Mouse (Mus musculus) brain, adult 2 months (tissue): Measurements from ENCODE around the gene Slc4a7.
"Not testable (repeated sequence)": the region's sequence is repeated elsewhere in the genome, so short reads cannot be mapped to it uniquely, and the experiment has no call there.

Experiments used
- DNase-seq: peaks from one replicate; pipeline ENCODE4 v3.0.0; 2011; ENCODE audit warnings: low read depth, low spot score

The Slc4a7 gene

DNA sequence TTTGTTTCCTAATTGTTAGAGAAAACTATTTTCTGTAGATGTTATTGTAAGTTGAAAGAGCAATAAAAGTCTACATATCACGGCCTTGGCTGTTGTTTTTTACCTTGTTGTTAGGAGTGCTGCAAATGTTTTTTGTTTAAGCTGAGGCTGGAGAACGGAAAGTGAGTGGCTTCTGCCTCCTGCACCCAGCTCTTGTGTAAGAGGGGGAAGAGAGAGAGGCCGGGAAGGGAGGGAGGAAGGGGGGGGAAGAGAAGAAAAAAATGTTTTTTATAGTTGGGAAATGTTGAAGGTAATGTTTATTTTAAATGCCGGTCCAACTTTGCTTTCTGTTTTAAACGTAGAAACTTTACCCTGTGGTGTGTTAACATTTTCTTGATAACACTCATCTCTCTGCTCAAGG, 97.8 kb downstream of the Slc4a7 start:
- DNase-seq = no peak

DNA sequence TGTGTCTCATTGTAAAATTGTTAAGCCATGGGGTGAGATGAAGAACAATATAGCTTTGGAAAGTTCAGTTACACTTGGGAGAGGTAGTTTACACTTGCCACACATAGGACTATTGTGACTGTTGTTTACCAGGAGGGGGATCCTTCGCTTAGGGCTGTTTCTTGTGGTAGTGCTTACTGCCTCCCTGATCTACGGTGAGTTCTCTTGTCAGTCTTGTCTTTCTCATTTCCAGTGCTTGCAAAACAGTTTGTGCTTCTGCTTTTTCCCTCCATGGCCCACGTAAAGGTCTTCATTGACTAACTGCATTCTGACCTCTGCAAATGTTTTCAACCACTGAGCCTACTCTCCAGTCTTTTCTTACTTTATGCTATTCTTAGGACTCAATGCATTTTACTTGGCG, 98.3 kb downstream of the Slc4a7 start:
- no peak for DNase-seq

DNA sequence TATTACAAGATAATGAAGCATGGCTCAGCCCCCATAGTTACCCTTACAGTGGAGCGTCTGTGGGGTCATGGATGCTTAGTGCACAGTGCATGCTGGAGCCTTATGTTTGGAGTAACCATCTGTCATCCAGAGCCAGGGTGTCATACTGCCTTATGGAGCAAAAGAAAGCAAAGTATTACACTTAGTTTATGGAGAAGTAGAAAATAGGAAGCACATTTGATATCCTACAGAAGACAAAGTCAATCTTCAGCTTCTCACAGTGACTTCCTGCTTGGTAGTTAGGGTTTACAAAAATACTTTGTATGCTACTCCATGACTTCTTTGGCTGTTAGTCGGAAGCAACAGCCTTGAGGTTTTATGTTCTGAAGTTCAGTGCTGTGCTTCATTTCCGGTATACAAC, 98.7 kb downstream of the Slc4a7 start:
- DNase-seq = no peak

DNA sequence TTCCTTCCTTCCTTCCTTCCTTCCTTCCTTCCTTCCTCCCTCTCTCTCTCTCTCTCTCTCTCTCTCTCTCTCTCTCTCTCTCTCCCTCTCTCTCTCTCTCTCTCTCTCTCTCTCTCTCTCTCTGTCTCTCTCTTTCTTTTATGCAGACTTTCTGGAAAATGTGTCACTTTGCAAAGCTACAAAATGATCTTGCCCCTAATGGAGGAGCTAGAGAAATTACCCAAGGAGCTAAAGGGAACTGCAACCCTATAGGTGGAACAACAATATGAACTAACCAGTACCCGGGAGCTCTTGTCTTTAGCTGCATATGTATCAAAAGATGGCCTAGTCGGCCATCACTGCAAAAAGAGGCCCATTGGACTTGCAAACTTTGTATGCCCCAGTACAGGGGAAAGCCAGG, 101.0 kb downstream of the Slc4a7 start, which contains the start of gene Nek10:
Nek10 (plus strand) TSS at position 301 of the 400 bp plus-strand sequence.
- DNase-seq = not testable (repeated sequence)

DNA sequence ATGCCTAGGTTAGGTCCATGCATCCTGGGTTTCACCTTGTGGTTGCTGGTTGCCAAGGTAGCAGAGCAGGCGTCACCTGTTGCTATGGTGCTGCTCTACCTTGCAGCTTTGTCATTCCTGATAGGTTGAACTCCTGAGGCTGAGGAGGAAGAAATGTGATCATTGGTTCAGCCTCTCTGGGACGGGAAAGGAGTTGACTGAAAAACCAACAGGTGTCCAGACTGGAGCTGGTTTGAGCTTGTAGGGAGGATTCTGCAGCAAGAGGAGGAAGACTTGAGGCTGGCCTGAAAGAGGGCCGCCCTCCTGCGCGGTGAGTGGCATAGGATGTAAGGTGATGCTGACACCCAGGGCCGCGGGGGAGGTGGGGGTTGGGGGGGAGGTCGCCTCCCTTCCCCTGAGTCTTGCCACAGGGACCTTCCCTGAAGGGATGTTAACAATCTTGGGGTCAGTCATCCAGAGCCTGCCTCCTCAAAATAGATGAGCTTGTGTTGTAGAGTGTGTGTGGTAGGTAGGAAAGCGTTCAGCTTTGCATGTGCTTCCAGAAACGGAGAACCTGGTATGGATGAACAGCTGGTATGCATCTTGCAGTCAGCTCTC, 101.9 kb downstream of the Slc4a7 start:
- DNase-seq = peak; percentile 84

DNA sequence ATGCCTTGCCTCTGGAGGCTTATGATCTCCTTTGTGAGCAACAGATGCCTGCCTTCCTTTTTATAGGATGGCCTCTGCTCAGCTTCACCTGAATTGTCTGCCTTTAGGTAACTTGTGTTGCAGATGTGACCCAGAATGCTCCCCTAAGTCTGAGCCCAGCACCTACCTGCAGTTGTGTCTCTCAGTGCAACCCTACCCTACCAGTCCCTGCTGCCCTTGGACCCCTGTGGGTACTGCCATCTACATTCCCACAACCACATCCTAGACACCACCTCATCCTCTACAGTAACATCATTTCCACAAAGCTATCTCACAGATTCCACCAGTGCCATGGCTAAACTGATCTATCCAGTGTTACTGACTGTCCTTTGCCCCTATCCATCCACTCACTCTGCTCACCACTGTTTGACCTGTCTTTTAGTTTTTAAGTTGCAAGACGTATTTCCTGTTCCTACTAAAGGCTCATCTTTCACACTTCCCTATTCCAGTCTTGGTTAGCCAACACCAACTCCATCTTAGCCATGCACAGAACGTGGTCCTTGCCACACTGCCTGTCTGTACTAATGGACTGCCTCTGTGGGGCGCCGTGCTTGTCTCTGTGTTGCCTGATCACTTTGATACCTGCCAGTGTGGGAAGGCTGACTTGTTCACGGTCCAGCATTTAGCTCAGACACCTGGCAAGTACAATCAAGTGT, 102.6 kb downstream of the Slc4a7 start:
- no peak for DNase-seq

DNA sequence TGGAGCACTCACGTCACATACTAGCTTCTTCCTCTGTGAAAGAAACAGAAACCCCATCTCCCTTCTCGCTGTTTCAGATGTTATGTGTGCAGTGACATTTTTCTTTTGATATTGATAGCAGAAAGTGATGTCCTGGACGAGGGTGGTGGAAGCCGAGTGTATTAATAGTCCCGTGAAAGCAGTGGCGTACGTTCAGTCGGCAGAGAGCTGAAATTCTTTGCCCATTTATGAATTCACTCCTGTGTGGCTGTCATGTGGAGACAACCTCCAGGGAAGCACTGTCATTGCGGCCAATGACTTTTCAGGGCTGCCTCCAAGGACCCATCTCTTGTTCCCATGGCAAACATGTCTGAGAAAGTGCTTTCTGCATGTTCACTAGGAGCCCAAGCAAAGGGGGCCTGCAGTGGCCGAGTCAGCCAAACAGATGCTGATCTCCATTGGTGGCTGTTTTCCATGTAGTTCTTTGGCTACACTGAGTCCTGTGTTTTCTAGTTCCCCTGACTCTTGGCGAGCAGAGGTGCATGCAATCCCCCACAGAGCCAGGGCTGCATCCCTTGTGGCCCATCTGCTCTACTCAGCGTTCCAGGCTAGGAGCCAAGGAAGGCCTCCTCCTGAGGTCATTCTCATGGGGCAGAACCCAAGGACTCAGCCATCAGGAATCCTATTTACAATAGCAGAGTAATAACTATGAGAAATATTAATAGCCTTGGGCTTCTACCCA, 130.6 kb downstream of the Slc4a7 start:
- DNase-seq = peak; percentile 89

DNA sequence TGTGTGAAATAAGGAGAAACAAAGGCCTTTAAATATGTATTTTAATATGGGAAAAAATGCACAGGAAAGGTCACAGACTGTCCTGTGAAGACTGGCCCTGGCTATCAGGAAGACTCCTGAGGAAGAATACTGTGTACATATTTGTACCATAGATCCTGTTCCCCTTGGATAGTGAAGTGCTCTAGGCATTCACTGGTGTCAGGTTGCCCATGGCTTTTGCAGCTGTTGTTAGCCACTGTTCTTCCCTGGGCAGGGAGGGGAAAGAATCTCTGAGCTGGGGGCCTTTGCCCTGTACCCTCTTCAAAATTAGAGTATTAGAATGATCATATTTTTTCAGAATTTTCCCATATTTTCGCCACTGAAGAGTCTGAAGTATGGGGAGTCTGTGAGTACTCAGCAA, 131.4 kb downstream of the Slc4a7 start:
- no peak for DNase-seq

DNA sequence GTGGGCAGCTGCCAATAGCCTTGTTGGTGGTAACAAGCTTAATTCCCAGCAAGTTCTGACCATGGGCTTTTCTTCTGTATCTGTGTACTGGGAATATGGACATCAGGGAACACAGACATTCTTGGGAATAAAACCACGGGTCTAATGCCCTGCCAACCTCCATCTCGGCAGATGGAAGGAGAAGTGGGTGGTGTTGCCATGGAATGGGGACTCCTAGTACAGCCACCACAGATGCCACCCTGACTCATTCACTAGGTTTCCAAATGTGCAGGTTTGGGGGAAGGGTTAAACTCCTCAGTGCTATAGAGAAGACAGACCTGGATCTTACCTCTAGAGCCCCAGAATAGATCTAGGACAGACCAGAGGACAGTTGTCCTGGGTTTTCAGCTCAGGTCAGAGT, 132.2 kb downstream of the Slc4a7 start:
- DNase-seq = peak; percentile 86

DNA sequence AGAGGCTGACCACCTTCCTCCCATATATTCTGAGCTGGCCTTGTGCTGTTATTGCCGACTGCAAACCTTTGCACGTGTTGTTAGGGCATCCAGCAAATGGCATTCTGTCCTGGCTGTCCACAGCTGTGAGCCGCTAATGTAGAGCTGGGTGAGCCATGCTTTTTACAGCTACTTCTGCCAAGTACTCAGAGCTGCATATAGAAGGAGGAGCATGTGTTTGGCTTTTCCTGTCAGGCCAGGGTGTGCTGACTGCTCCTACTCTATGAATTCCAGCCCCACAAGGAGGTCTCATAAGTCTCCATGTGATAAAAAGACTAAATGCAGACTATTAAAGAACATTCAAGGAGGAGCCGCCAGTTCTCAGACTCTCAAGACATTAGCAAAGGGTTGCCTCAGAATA, 135.5 kb downstream of the Slc4a7 start:
- no peak for DNase-seq

DNA sequence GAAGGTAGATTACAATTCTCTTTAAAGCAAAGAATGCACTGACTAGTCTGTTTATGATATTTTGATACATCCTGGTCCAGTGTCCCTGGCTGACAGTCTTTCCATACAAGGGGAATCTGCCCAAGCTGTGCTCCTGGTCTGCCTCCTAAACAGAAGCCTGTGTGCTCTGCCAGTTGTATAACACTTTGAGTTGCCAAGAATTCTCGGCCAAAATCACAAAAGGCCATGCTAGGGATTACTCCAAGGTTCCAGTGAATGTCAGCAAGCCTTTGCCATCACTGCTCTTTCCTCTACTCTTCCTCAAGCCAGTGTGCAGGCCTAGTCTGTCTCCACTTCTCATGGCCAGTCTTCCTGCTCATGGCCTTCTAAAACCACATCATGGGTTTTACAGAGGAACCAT, 136.0 kb downstream of the Slc4a7 start:
- DNase-seq = peak; percentile 93

DNA sequence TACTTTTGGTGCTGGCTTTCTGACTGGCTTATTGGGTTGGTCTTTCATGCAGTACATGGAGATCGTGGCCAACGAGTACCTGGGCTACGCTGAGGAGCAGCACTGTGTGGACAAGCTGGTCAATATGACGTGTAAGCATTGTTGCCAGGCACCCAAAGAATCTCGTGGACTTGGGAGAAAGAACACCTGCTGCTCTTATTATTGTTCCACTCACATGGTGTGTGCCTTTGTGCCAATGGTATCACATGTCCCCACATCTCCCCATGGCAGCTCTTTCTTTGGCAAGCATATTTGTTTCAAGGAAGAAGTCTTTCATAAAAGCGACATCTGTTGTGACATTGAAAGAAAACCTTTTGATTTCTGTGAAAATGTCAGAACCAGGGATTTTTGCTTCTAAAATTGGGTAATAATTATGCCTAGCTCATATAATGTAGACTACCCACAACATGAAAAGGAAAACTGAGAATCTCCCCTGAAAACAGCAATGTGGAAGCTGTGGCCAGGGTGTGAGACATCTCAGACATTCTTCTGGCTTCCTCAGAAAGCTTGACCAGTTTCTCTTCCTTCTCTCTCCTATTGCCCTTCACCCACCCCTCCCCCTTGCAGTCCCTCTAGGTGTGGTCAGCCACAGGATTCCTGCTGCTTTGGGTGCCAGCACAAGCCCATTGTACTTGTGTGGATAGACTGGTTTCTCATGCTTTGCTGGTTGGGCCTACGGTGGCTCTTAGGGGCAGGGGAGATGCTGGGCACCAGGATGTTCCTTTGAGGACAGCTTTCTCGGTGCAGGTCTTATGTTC, 140.9 kb downstream of the Slc4a7 start:
- peak; percentile 33 for DNase-seq
